In genomic region chr6:93802390-93802789, GRCm38 (mm10) we compare ENCODE assay signal across 9 mouse cellular contexts.
DNase-seq lines count a peak whose midpoint lies in the region; ATAC-seq and TF ChIP-seq lines count a peak whose summit lies in the region.
"Had no signal": no experiment of that assay in that cellular context is flagged by ENCODE, and none has a peak within 500 bp of the region (broad histone marks: within the 10 kb centered on the region; RNA-seq: fewer than 3 reads in every experiment).

No protein-coding gene starts in this region.

- ATAC-seq in forebrain, embryonic 16.5 days: 0 out of 2 replicates have a peak, but pooled peaks have one; percentile 10
- no peak for ATAC-seq in forebrain, embryonic 15.5 days (replicated peaks)
- ATAC-seq in lung, postnatal 0 days: no peak; the same call in 1 of the 2 replicates
- no peak for ATAC-seq in heart, embryonic 14.5 days (ENCODE audit: insufficient number of reproducible peaks, insufficient read depth, low FRiP score, low read depth)
- ATAC-seq in stomach, postnatal 0 days (ENCODE audit: low FRiP score, low TSS enrichment): no peak
- ATAC-seq: Patski had no signal

- no peaks in the 10 kb centered on the region for H3K9me3 ChIP-seq in forebrain, embryonic 16.5 days (ENCODE audit: control insufficient read depth, low read length)
- H3K9me3 ChIP-seq in forebrain, embryonic 15.5 days: no peaks in the 10 kb centered on the region
- no peaks in the 10 kb centered on the region for H3K9me3 ChIP-seq in lung, postnatal 0 days (ENCODE audit: low read length)
- no peaks in the 10 kb centered on the region for H3K9me3 ChIP-seq in heart, embryonic 14.5 days (ENCODE audit: control insufficient read depth, low read length)
- H3K9me3 ChIP-seq in stomach, postnatal 0 days (ENCODE audit: control insufficient read depth, low read length): no peaks in the 10 kb centered on the region

- H3K4me3 ChIP-seq in forebrain, embryonic 16.5 days (replicated peaks; ENCODE audit: low read length): no peak overlapping the region
- no peak overlapping the region for H3K4me3 ChIP-seq in forebrain, embryonic 15.5 days
- no peak overlapping the region for H3K4me3 ChIP-seq in lung, postnatal 0 days (ENCODE audit: low read depth, low read length)
- no peak overlapping the region for H3K4me3 ChIP-seq in lung, adult 2 months (replicated peaks; ENCODE audit: extremely low read depth, low read depth, low read length)
- 0 out of 4 replicates have a peak overlapping the region, but pooled peaks of 1 of the 2 experiments have one; percentile 1 for H3K4me3 ChIP-seq in heart, embryonic 14.5 days (ENCODE audit: control insufficient read depth in 1 of 2, insufficient read depth in 1 of 2, low read depth in 1 of 2, low read length in 2 of 2)
- H3K4me3 ChIP-seq in stomach, postnatal 0 days (ENCODE audit: low read depth, low read length): no peak overlapping the region

- H3K4me1 ChIP-seq in forebrain, embryonic 16.5 days (replicated peaks; ENCODE audit: control insufficient read depth, insufficient read depth, low read length): peaks cover 9% of the 10 kb centered on the region
- H3K4me1 ChIP-seq in forebrain, embryonic 15.5 days: peaks cover 32% of the 10 kb centered on the region
- H3K4me1 ChIP-seq in lung, postnatal 0 days (ENCODE audit: insufficient read depth, low read depth, low read length): peaks cover 4% of the 10 kb centered on the region; the same call in 1 of the 2 replicates
- H3K4me1 ChIP-seq in lung, adult 2 months (ENCODE audit: control insufficient read depth, insufficient read depth, low read length): 0 out of 2 replicates have a peak, but pooled peaks cover 4% of the 10 kb centered on the region
- H3K4me1 ChIP-seq in heart, embryonic 14.5 days (ENCODE audit: control insufficient read depth in 2 of 2, insufficient read depth in 2 of 2, low read length in 2 of 2): peaks cover 2 to 7% of the 10 kb centered on the region in 2 experiments; a peak in 3 of 4 replicates
- H3K4me1 ChIP-seq in stomach, postnatal 0 days (replicated peaks; ENCODE audit: control insufficient read depth, insufficient read depth): no peaks in the 10 kb centered on the region

- TF ChIP-seq CTCF in lung, postnatal 0 days (IDR thresholded peaks at IDR 0.05): no peak
- no peak for TF ChIP-seq CTCF in lung, adult 2 months (IDR thresholded peaks at IDR 0.05; ENCODE audit: insufficient read depth, low read length)
- no peak for TF ChIP-seq CTCF in stomach, postnatal 0 days (IDR thresholded peaks at IDR 0.05; ENCODE audit: low read depth)

- no peaks in the 10 kb centered on the region for H3K36me3 ChIP-seq in forebrain, embryonic 16.5 days (ENCODE audit: control insufficient read depth, insufficient read depth)
- H3K36me3 ChIP-seq in forebrain, embryonic 15.5 days: no peaks in the 10 kb centered on the region
- H3K36me3 ChIP-seq in lung, postnatal 0 days (ENCODE audit: insufficient read depth, low read length): no peaks in the 10 kb centered on the region
- no peaks in the 10 kb centered on the region for H3K36me3 ChIP-seq in heart, embryonic 14.5 days (ENCODE audit: control insufficient read depth, insufficient read depth, low read length)
- H3K36me3 ChIP-seq in stomach, postnatal 0 days (ENCODE audit: control insufficient read depth, insufficient read depth, low read length): no peaks in the 10 kb centered on the region

- no peak overlapping the region for H3K9ac ChIP-seq in forebrain, embryonic 16.5 days (replicated peaks; ENCODE audit: low read depth, low read length)
- H3K9ac ChIP-seq in forebrain, embryonic 15.5 days (replicated peaks): no peak overlapping the region
- no peak overlapping the region for H3K9ac ChIP-seq in lung, postnatal 0 days (replicated peaks; ENCODE audit: low read depth)
- no peak overlapping the region for H3K9ac ChIP-seq in heart, embryonic 14.5 days (ENCODE audit: low read length)
- no peak overlapping the region for H3K9ac ChIP-seq in stomach, postnatal 0 days (ENCODE audit: low read length)

- no peak for TF ChIP-seq EP300 in lung, postnatal 0 days (IDR thresholded peaks at IDR 0.05)
- TF ChIP-seq EP300 in stomach, postnatal 0 days (optimal IDR thresholded peaks at IDR 0.05): no peak

- H3K4me2 ChIP-seq in forebrain, embryonic 16.5 days (ENCODE audit: low read length): no peak overlapping the region
- H3K4me2 ChIP-seq in forebrain, embryonic 15.5 days (replicated peaks): no peak overlapping the region
- H3K4me2 ChIP-seq in lung, postnatal 0 days (replicated peaks; ENCODE audit: low read depth, low read length): 0 out of 2 replicates have a peak overlapping the region, but pooled peaks have one; percentile 5
- peak overlapping the region; percentile 16 for H3K4me2 ChIP-seq in heart, embryonic 14.5 days (ENCODE audit: low read length)
- H3K4me2 ChIP-seq in stomach, postnatal 0 days (replicated peaks; ENCODE audit: low read depth): peak overlapping the region; percentile 23; the same call in 1 of the 2 replicates

- WGBS in forebrain, embryonic 16.5 days: 33% methylated on average over 4 of the region's 4 CpGs
- WGBS in forebrain, embryonic 15.5 days: 40% methylated on average over 4 of the region's 4 CpGs
- WGBS in lung, postnatal 0 days: 23% methylated on average over 4 of the region's 4 CpGs
- 21% methylated on average over 4 of the region's 4 CpGs for WGBS in lung, adult 2 months
- WGBS in heart, embryonic 14.5 days: 4% methylated on average over 4 of the region's 4 CpGs
- 26% methylated on average over 4 of the region's 4 CpGs for WGBS in stomach, postnatal 0 days

- no peaks in the 10 kb centered on the region for H3K27me3 ChIP-seq in forebrain, embryonic 16.5 days (replicated peaks; ENCODE audit: control insufficient read depth, insufficient read depth, low read length)
- no peaks in the 10 kb centered on the region for H3K27me3 ChIP-seq in forebrain, embryonic 15.5 days
- H3K27me3 ChIP-seq in lung, postnatal 0 days (replicated peaks; ENCODE audit: insufficient read depth, low read length): no peaks in the 10 kb centered on the region
- no peaks in the 10 kb centered on the region for H3K27me3 ChIP-seq in heart, embryonic 14.5 days (ENCODE audit: control insufficient read depth, insufficient read depth, low read length)
- no peaks in the 10 kb centered on the region for H3K27me3 ChIP-seq in stomach, postnatal 0 days (ENCODE audit: control insufficient read depth, insufficient read depth, low read length)
- H3K27me3 ChIP-seq: Patski had no signal

- TF ChIP-seq POLR2A in lung, adult 2 months (IDR thresholded peaks at IDR 0.05; ENCODE audit: borderline replicate concordance, extremely low read depth, low read depth, low read length): no peak

- DNase-seq in lung, postnatal 0 days (ENCODE audit: low spot score): peak; percentile 47
- no peak for DNase-seq in lung, adult 2 months
- DNase-seq in stomach, postnatal 0 days (ENCODE audit: low spot score): no peak
- DNase-seq in testis, postnatal 14 days (ENCODE audit: low spot score): no peak
- DNase-seq in ovary, adult 18-20 months (ENCODE audit: low spot score): no peak

- H3K27ac ChIP-seq in forebrain, embryonic 16.5 days (ENCODE audit: low read length): no peak overlapping the region
- H3K27ac ChIP-seq in forebrain, embryonic 15.5 days (replicated peaks): no peak overlapping the region
- H3K27ac ChIP-seq in lung, postnatal 0 days (ENCODE audit: low read length): no peak overlapping the region
- H3K27ac ChIP-seq in heart, embryonic 14.5 days (replicated peaks in 1 of 2; ENCODE audit: control insufficient read depth in 1 of 2, insufficient read depth in 1 of 2, low read depth in 2 of 2, low read length in 2 of 2): peak overlapping the region; percentile 30 to 54
- no peak overlapping the region for H3K27ac ChIP-seq in stomach, postnatal 0 days (replicated peaks)

Comparison
In these comparisons a context has a peak if more than half of its experiments do, and no peak if none do; other contexts are left out.
1. H3K27ac ChIP-seq: peak in heart, embryonic 14.5 days (2 of 2); none in forebrain, embryonic 16.5 days (single experiment), forebrain, embryonic 15.5 days (single experiment), lung, postnatal 0 days (single experiment) and stomach, postnatal 0 days (single experiment).
2. H3K4me2 ChIP-seq: peak in lung, postnatal 0 days (single experiment), heart, embryonic 14.5 days (single experiment) and stomach, postnatal 0 days (single experiment); none in forebrain, embryonic 16.5 days (single experiment) and forebrain, embryonic 15.5 days (single experiment).